Mouse (Mus musculus): Measurements from ENCODE around the gene Otud5.
A peak's percentile ranks its signal among the peaks of the same experiment; 100 is the strongest.
"Not testable (repeated sequence)": the region's sequence is repeated elsewhere in the genome, so short reads cannot be mapped to it uniquely, and the experiment has no call there.

Gene Otud5

GRCm38 (mm10) chrX:7841163-7842162 is at the start of gene Otud5:
Gene Otud5, plus strand, starts transcription at chrX:7841364.
- DNase-seq (ENCODE audit: low spot score in 2 of 2), result peak; percentile 94 to 95

- no peak for DNase-seq (ENCODE audit: low spot score in 2 of 2)
These were observed 47.8 kb upstream of the Otud5 start for GRCm38 (mm10) chrX:7793361-7793760.

GRCm38 (mm10) chrX:7795016-7795415 is 46.1 kb upstream of the Otud5 start:
- DNase-seq (ENCODE audit: low spot score in 2 of 2), result no peak

GRCm38 (mm10) chrX:7797327-7797726 is 43.8 kb upstream of the Otud5 start:
- DNase-seq (ENCODE audit: low spot score in 2 of 2), result no peak

- not testable (repeated sequence) for DNase-seq (ENCODE audit: low spot score in 2 of 2)
These were observed 39.0 kb upstream of the Otud5 start for GRCm38 (mm10) chrX:7802157-7802556.

- DNase-seq (ENCODE audit: low spot score in 2 of 2), result not testable (repeated sequence)
These were observed 26.1 kb upstream of the Otud5 start for GRCm38 (mm10) chrX:7815016-7815415.

- DNase-seq (ENCODE audit: low spot score in 2 of 2), result peak; percentile 37 to 53
These were observed 19.0 kb upstream of the Otud5 start, which contains the start of gene Kcnd1 for GRCm38 (mm10) chrX:7821865-7822779. Gene Kcnd1, plus strand, starts transcription at chrX:7822289.

GRCm38 (mm10) chrX:7837146-7837545 is 4.0 kb upstream of the Otud5 start:
- DNase-seq (ENCODE audit: low spot score in 2 of 2), result no peak

- DNase-seq (ENCODE audit: low spot score in 2 of 2), result no peak
These were observed 362 bp upstream of the Otud5 start for GRCm38 (mm10) chrX:7840842-7841162.

- DNase-seq (ENCODE audit: low spot score in 2 of 2), result no peak
These were observed 1.2 kb downstream of the Otud5 start for GRCm38 (mm10) chrX:7842318-7842717.

GRCm38 (mm10) chrX:7847845-7848244 is 6.7 kb downstream of the Otud5 start:
- DNase-seq (ENCODE audit: low spot score in 2 of 2), result peak in 1 of 2 experiments; percentile 15

GRCm38 (mm10) chrX:7854578-7854977 is 13.4 kb downstream of the Otud5 start:
- DNase-seq (ENCODE audit: low spot score in 2 of 2), result no peak

- DNase-seq (ENCODE audit: low spot score in 2 of 2), result no peak
These were observed 18.1 kb downstream of the Otud5 start for GRCm38 (mm10) chrX:7859191-7859753.

GRCm38 (mm10) chrX:7863181-7863580 is 22.0 kb downstream of the Otud5 start:
- no peak for DNase-seq (ENCODE audit: low spot score in 2 of 2)

- DNase-seq (ENCODE audit: low spot score in 2 of 2), result no peak
These were observed 23.4 kb downstream of the Otud5 start for GRCm38 (mm10) chrX:7864551-7864950.

- DNase-seq (ENCODE audit: low spot score in 2 of 2), result no peak
These were observed 24.2 kb downstream of the Otud5 start for GRCm38 (mm10) chrX:7865343-7865742.

- DNase-seq (ENCODE audit: low spot score in 2 of 2), result no peak
These were observed 24.6 kb downstream of the Otud5 start for GRCm38 (mm10) chrX:7865786-7866185.

GRCm38 (mm10) chrX:7867141-7867540 is 26.0 kb downstream of the Otud5 start:
- no peak for DNase-seq (ENCODE audit: low spot score in 2 of 2)

GRCm38 (mm10) chrX:7868506-7868905 is 27.3 kb downstream of the Otud5 start:
- DNase-seq (ENCODE audit: low spot score in 2 of 2), result no peak

GRCm38 (mm10) chrX:7869826-7870225 is 28.7 kb downstream of the Otud5 start:
- DNase-seq (ENCODE audit: low spot score in 2 of 2), result no peak

GRCm38 (mm10) chrX:7878007-7878419 is 36.8 kb downstream of the Otud5 start, which contains the start of gene Pim2:
Gene Pim2, plus strand, starts transcription at chrX:7878262.
- DNase-seq (ENCODE audit: low spot score in 2 of 2), result peak; percentile 80

GRCm38 (mm10) chrX:7878495-7878894 is 37.3 kb downstream of the Otud5 start:
- no peak for DNase-seq (ENCODE audit: low spot score in 2 of 2)
